Mouse (Mus musculus) cerebellum, adult 9-11 months (tissue): ENCODE results near the gene 2810459M11Rik.
"Not testable (repeated sequence)": the region's sequence is repeated elsewhere in the genome, so short reads cannot be mapped to it uniquely, and the experiment has no call there.

ENCODE experiments used
- DNase-seq: peaks from one replicate; pipeline ENCODE4 v3.0.0; 2022

2810459M11Rik gene

GRCm38 (mm10) chr1:86045848-86046805 is at the start of gene 2810459M11Rik:
Gene 2810459M11Rik (plus strand): TSS chr1:86045863.
- DNase-seq, result no peak

- no peak for DNase-seq
Measured at GRCm38 (mm10) chr1:85997221-85997620, 48.4 kb upstream of the 2810459M11Rik start.

GRCm38 (mm10) chr1:85998012-85998411 is 47.7 kb upstream of the 2810459M11Rik start:
- no peak for DNase-seq

DNA sequence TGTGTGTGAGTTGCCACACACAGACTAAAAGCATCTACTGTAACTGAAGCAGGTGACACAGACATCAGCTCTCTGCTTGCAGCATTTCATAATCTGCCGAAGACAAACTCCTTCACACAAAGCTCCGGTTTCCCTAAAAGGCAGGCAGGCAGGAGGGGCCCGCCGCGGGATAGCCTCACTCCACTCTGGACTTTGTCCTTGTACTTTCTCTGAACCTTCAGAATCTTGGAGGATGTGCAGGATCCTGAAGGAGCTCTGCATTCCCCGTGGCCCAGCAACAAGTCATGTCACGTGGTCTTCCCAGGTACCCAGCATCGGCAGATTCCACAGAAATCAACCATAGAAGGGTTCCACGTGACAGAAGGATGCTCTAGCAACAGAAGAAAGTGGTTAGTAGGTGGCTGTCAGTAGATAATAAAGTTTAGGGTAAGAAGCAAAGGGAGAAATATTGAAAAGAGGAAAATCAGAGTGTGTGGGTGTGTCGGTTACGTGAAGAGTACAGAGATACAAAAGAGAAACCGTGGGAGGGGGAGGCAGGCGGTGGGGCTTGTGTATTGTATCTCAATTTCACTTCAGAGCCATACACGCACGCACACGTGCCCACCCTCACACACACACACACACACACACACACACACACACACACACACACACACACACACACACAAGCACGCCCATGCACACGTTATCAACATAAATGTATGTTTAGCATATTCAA is 45.7 kb upstream of the 2810459M11Rik start:
- no peak for DNase-seq

GRCm38 (mm10) chr1:86005540-86005939 is 40.1 kb upstream of the 2810459M11Rik start:
- no peak for DNase-seq

- DNase-seq, result no peak
Measured at GRCm38 (mm10) chr1:86006040-86006439, 39.6 kb upstream of the 2810459M11Rik start.

- DNase-seq, result peak; percentile 69
Measured at GRCm38 (mm10) chr1:86007778-86008177, 37.9 kb upstream of the 2810459M11Rik start.

DNA sequence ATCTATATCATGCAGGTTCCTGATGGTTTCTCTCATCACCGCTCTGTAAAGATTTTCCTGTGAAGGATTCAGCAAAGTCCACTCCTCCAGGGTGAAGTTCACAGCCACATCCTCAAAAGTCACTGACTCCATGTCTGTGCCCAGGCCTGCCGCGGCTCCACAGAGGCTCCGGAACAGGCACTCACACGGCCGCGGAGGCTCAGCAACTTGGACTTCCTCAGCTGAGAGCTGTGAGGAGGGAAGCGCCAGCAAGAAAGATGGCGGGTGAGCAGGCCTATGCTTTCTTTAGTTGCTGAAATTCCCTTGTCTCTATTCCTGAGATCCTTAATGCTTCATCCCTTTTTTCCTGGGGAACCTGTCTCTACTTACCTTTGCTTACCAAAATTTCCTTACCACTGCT is 29.9 kb upstream of the 2810459M11Rik start:
- DNase-seq, result not testable (repeated sequence)

GRCm38 (mm10) chr1:86016516-86016915 is 29.1 kb upstream of the 2810459M11Rik start, which contains the start of gene Spata3:
Gene Spata3 (plus strand): TSS chr1:86016816.
- no peak for DNase-seq

GRCm38 (mm10) chr1:86018235-86019055 is 27.2 kb upstream of the 2810459M11Rik start:
- peak; percentile 42 for DNase-seq

GRCm38 (mm10) chr1:86021365-86021989 is 24.2 kb upstream of the 2810459M11Rik start:
- DNase-seq, result no peak

- DNase-seq, result peak; percentile 58
Measured at GRCm38 (mm10) chr1:86032273-86032987, 13.2 kb upstream of the 2810459M11Rik start.

DNA sequence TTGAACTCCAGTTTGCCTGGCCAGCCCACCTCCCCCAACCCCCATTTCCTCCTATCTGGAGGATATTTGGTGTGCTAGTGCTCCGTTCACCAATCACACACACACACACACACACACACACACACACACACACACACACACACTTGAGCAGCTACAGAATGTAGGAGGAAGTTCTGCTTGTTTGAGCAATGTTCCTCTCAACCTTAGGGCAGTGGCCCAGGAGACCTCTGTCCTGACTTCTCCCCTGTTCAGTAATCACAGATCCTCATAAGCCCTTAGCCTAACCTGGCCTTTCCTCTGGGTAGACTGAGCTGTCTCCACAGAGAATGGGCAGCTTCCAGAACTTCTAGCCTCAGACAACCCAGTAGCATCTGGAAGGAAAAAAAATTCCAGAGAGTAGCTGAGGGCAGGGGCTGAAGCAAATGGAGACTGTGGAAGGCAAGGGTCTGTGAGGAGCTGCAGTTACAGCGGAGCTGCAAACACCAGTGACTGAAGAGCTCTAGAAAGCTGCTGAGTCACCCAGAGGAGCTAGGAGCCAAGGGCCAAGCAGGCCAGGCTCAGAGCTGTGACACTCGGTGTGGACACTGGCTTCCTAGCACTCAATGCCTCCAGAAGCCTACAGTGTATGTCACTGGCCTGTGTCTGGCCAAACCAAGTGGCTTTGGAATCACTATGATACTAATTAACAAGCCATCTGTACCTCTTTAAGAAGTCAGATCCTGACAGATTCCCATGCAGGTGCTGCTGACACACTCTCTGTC is 7.3 kb upstream of the 2810459M11Rik start:
- DNase-seq, result peak; percentile 72

DNA sequence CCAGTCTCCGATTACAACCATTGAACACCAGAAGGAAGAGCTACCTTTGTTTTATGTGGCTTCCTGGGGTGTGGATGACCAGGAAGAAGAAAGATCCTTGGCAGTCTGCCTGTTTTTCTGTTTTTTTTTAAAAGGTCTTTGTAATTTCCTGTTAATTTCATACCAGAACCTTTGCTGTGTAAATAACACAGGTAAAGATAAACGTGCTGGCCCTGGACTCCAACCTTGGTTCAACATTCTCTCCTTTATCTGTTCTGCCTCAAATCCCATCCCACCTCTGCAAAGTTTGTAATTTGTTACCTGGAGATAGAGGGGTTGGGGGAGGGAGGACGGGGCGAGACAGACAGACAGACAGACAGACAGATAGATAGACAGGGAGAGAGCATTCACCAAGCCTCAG is 5.5 kb upstream of the 2810459M11Rik start:
- no peak for DNase-seq

GRCm38 (mm10) chr1:86040817-86041216 is 4.8 kb upstream of the 2810459M11Rik start:
- DNase-seq, result no peak

- no peak for DNase-seq
Measured at GRCm38 (mm10) chr1:86045056-86045455, 607 bp upstream of the 2810459M11Rik start.

DNA sequence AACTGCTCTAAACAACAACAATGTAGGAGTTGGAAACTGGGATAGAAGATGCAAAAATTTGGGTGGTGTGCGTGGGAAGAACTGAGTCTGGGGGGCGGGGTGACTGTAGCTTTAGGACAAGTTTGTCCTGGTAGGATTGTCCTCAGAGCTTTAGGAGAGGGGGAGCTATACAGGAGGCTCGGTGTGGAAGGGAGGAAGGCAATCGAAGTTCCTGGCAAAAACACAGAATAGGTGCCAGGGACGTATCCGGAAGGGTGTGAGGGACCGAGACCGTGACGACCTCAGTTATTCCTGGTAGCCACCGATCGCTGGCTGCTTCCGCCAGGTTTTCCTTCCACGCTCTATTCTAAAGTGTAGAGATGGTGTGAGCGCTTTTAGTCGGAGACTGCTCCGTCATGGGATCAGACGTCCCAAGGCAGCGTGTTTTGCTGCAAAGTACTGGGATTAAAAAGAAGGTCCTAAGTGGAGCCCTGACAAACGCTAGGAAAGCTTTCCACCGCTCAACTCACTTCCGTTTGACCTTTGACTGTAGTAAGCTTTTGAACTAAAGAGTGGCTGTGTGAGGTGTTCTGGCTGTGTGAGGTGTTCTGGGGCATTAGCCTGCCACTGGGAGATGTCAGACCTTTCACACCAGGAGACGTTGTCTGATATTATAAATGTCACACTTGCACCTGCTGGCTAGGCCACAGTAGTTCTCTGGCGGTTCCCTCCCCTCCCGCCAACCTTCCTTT is 1.3 kb downstream of the 2810459M11Rik start:
- DNase-seq, result no peak

GRCm38 (mm10) chr1:86048231-86048630 is 2.6 kb downstream of the 2810459M11Rik start:
- DNase-seq, result no peak

- no peak for DNase-seq
Measured at GRCm38 (mm10) chr1:86048744-86049143, 3.1 kb downstream of the 2810459M11Rik start.
